Mouse (Mus musculus) midbrain, embryonic 16.5 days (tissue): ENCODE measurements around the gene Brat1. TPM values are rescaled to one million over a fixed set of nuclear protein-coding genes. Genes with fewer than 3 reads are reported as not detected.
A peak's percentile ranks its signal among the peaks of the same experiment; 100 is the strongest.

Source experiments
- ATAC-seq: fragments of 200-750 bp; cut with Nextera tagmentation; 2 replicates; pipeline ENCODE4 v1.8.0; 2017; ENCODE audit warnings: moderate TSS enrichment
- H3K27ac ChIP-seq: fragments of 300-500 bp; sonication (generic); 2 replicates; pipeline ENCODE4 v1.5.1; 2014; ENCODE audit warnings: mild to moderate bottlenecking, low read length, mixed read lengths
- H3K27me3 ChIP-seq: fragments of 300-500 bp; sonication (generic); 2 replicates; pipeline ENCODE4 v1.6.1; 2014; ENCODE audit warnings: low read depth, low read length, mixed read lengths; ENCODE audit not compliant: control insufficient read depth, insufficient read depth
- H3K36me3 ChIP-seq: fragments of 300-500 bp; sonication (generic); 2 replicates; pipeline ENCODE4 v1.6.1; 2014; ENCODE audit warnings: mild to moderate bottlenecking, low read length, moderate library complexity, mixed read lengths; ENCODE audit not compliant: control insufficient read depth, insufficient read depth
- H3K4me1 ChIP-seq: fragments of 300-500 bp; sonication (generic); 2 replicates; pipeline ENCODE4 v1.6.1; 2014; ENCODE audit warnings: mild to moderate bottlenecking, low read length, mixed read lengths; ENCODE audit not compliant: control insufficient read depth, insufficient read depth
- H3K4me2 ChIP-seq: fragments of 300-500 bp; sonication (generic); 2 replicates; pipeline ENCODE4 v1.6.1; 2014; ENCODE audit warnings: mild to moderate bottlenecking, low read length, mixed read lengths
- H3K4me3 ChIP-seq: fragments of 300-500 bp; sonication (generic); 2 replicates; pipeline ENCODE4 v1.5.1; 2014; ENCODE audit warnings: low read depth, mild to moderate bottlenecking, low read length, moderate library complexity, mixed read lengths
- H3K9ac ChIP-seq: fragments of 300-500 bp; sonication (generic); 2 replicates; pipeline ENCODE4 v1.6.1; 2014; ENCODE audit warnings: low read depth, low read length, mixed read lengths
- H3K9me3 ChIP-seq: fragments of 300-500 bp; sonication (generic); replicated peaks from 2 replicates; pipeline ENCODE4 v1.6.1; 2014; ENCODE audit warnings: mild to moderate bottlenecking, low read length, mixed read lengths; ENCODE audit not compliant: control insufficient read depth, poor library complexity, severe bottlenecking
- WGBS: fragments of 180-500 bp; shearing (Covaris S2); extraction: QIAGEN DNeasy Blood & Tissue Kit; methylation state at CpG from one replicate; pipeline ENCODE4 v1.1.7; 2014; 5-methylcytosine and 5-hydroxymethylcytosine counted together
- polyA plus RNA-seq: library from polyadenylated mRNA; unstranded; fragments of >200 nt; fragmentation: Nextera tagmentation; extraction: Ambion mirVana; gene quantifications from 2 replicates; pipeline ENCODE4 v1.2.1, GENCODE M21; 2015

The Brat1 gene
- polyA plus RNA-seq, 1 experiment from 2014 or later = 24.8 TPM

- Histone ChIP-seq H3K9me3 (no peaks in the 10 kb centered on the region), H3K9ac (peak overlapping the region; percentile 36; the same call in 1 of the 2 replicates), H3K27me3 (no peaks in the 10 kb centered on the region), H3K4me3 (peak overlapping the region; percentile 19; the same call in 1 of the 2 replicates), H3K4me1 (peaks cover 9% of the 10 kb centered on the region; the same call in 1 of the 2 replicates), H3K27ac (no peak overlapping the region), H3K4me2 (peak overlapping the region; percentile 47), H3K36me3 (no peaks in the 10 kb centered on the region)
- ATAC-seq = peak; percentile 72
- WGBS = 17% methylated on average over 12 of the region's 12 CpGs
These were observed 44.5 kb downstream of the Brat1 start for GRCm38 (mm10) chr5:140749062-140749875.

GRCm38 (mm10) chr5:140750925-140751324 lies 46.1 kb downstream of the Brat1 start:
- H3K27me3 ChIP-seq = no peaks in the 10 kb centered on the region
- H3K4me3 ChIP-seq = no peak overlapping the region
- H3K4me2 ChIP-seq = no peak overlapping the region
- peaks cover 9% of the 10 kb centered on the region; the same call in 1 of the 2 replicates for H3K4me1 ChIP-seq
- ATAC-seq = no peak
- H3K36me3 ChIP-seq = 0 out of 2 replicates have a peak, but pooled peaks cover 3% of the 10 kb centered on the region
- H3K9me3 ChIP-seq = no peaks in the 10 kb centered on the region
- WGBS = 0% methylated on average over 1 of the region's 2 CpGs
- H3K27ac ChIP-seq = no peak overlapping the region
- H3K9ac ChIP-seq = no peak overlapping the region

GRCm38 (mm10) chr5:140752041-140752440 lies 47.2 kb downstream of the Brat1 start:
- no peak for ATAC-seq
- H3K9ac ChIP-seq = no peak overlapping the region
- H3K36me3 ChIP-seq = 0 out of 2 replicates have a peak, but pooled peaks cover 3% of the 10 kb centered on the region
- H3K9me3 ChIP-seq = no peaks in the 10 kb centered on the region
- no peak overlapping the region for H3K27ac ChIP-seq
- H3K4me3 ChIP-seq = no peak overlapping the region
- H3K4me1 ChIP-seq = peaks cover 9% of the 10 kb centered on the region; the same call in 1 of the 2 replicates
- no peak overlapping the region for H3K4me2 ChIP-seq
- H3K27me3 ChIP-seq = no peaks in the 10 kb centered on the region
- 93% methylated on average over 15 of the region's 15 CpGs for WGBS

DNA sequence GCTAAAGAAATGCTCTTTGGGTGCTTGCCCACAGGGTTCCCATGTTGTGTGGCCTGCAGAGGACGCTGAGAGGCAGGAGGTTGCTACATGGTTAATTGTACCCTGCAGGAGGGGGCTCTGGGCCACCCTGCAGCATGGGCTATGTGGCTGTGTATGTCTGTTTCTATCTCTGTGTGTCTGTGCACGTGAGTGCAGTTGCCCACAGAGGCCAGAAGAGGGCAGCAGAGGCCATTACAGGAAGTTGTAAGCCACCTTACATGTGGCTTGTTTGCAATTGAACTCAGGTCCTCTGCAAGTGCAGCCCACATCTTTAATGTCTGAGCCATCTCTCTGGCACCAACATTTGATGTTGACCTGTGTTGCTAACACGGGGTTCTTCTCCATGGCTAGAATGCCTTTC lies 47.8 kb downstream of the Brat1 start:
- Histone ChIP-seq H3K36me3 (0 out of 2 replicates have a peak, but pooled peaks cover 3% of the 10 kb centered on the region), H3K9me3 (no peaks in the 10 kb centered on the region), H3K4me3 (no peak overlapping the region), H3K27ac (no peak overlapping the region), H3K4me2 (no peak overlapping the region), H3K4me1 (peaks cover 9% of the 10 kb centered on the region; the same call in 1 of the 2 replicates), H3K9ac (no peak overlapping the region), H3K27me3 (no peaks in the 10 kb centered on the region)
- 88% methylated on average over 3 of the region's 3 CpGs for WGBS
- ATAC-seq = no peak

DNA sequence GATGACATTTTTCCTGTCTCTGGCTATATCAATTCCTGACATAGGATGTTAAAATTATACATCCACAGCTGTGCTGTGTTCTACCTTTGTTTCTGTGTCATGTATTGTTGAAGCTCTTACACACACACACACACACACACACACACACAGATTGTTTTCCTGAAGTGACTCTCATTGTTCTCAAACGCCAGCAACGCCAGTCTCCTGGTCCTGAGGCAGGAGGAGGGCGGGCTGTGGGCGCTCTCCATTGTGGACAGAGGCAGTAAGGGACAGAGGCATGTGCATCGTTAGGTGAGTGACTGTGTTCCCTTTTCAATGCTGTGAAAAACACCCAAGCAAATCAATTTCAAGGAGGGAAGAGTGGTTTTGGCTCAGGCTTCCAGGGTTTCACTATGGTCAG lies 48.4 kb downstream of the Brat1 start:
- 58% methylated on average over 5 of the region's 5 CpGs for WGBS
- 0 out of 2 replicates have a peak, but pooled peaks cover 3% of the 10 kb centered on the region for H3K36me3 ChIP-seq
- ATAC-seq = no peak
- no peak overlapping the region for H3K9ac ChIP-seq
- no peaks in the 10 kb centered on the region for H3K27me3 ChIP-seq
- peaks cover 9% of the 10 kb centered on the region; the same call in 1 of the 2 replicates for H3K4me1 ChIP-seq
- H3K4me3 ChIP-seq = no peak overlapping the region
- H3K4me2 ChIP-seq = no peak overlapping the region
- no peaks in the 10 kb centered on the region for H3K9me3 ChIP-seq
- no peak overlapping the region for H3K27ac ChIP-seq

DNA sequence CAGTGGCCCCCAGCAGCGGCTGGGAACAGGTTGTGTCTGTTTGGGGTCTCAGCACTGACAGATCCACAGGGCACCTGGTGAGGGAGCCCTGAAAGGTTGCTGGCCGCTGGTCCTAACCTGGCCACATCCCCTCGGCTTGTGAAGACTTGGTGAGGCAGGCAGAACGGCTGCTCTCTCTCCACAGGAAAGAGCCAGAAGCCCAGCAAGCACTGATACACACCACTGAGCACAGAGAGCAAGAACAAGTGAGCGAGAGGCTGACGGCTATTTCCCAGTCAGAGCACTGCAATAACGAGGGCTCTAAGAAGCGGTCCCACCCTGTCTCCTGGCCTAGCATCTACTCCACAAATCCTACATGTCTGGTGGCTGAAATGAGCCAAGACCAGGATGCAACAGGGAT lies 54.1 kb downstream of the Brat1 start:
- no peak overlapping the region for H3K27ac ChIP-seq
- no peak overlapping the region for H3K4me2 ChIP-seq
- 72% methylated on average over 8 of the region's 8 CpGs for WGBS
- no peak overlapping the region for H3K9ac ChIP-seq
- no peaks in the 10 kb centered on the region for H3K27me3 ChIP-seq
- H3K36me3 ChIP-seq = peaks cover 20% of the 10 kb centered on the region
- H3K9me3 ChIP-seq = no peaks in the 10 kb centered on the region
- H3K4me3 ChIP-seq = no peak overlapping the region
- ATAC-seq = no peak
- H3K4me1 ChIP-seq = no peaks in the 10 kb centered on the region; the same call in 1 of the 2 replicates

DNA sequence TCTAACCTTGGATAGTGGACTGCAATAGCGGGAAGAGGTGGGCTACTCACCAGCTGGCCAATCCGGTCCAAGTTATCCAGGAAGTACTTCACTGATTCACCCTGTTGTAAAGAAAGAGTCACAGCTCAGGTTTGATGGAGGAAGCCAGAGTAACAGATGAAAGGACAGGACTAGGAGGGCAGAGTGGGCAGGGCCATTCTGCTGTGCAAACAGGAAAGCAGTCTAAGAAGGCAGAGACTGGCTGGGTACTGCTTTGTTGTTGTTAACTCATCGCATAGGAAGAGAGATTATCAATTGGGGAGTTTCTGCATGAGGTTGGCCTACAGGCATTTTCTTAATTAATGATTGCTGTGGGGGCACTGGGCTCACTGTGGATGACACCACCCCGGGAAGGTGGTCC lies 57.7 kb downstream of the Brat1 start:
- Histone ChIP-seq H3K36me3 (peaks cover 18% of the 10 kb centered on the region), H3K9ac (no peak overlapping the region), H3K27ac (no peak overlapping the region), H3K4me1 (no peaks in the 10 kb centered on the region; the same call in none of the 2 replicates), H3K4me3 (no peak overlapping the region), H3K4me2 (no peak overlapping the region), H3K9me3 (no peaks in the 10 kb centered on the region), H3K27me3 (no peaks in the 10 kb centered on the region)
- no peak for ATAC-seq
- WGBS = 91% methylated on average over 4 of the region's 4 CpGs

DNA sequence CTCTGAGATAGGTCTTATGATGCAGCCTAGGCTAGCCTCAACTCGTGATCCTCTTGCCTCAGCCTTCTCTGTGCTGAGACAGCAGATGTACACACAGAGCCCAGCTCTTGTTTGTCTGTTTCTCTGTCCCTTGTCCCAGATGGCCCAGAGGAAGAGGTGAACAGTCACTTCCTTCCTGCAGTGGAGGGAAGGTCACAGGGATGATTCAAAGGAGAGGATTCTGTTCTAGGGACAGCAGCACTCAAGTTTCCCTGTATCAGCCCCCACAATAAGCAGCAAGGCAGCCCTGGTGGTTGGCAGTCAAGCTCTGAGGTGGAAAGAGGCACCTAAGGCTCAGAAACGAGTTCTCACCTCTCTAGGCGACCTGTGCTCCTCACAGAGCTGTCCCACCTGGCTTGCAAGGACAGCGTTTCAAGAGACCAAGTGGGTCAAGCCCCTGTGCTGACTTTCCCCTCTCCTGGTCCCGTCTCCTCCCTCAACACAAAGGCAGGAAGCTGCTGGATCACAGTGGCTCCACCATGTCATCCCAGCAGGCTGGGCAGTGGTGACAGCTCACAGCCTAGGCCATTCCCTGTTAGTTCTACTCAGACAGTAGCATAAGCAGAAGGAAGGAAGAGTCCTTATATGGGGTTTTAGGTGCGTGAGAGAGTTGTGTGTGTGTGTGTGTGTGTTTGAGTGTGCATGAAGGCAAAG lies 60.3 kb downstream of the Brat1 start:
- 79% methylated on average over 6 of the region's 6 CpGs for WGBS
- H3K4me2 ChIP-seq = no peak overlapping the region
- no peak overlapping the region for H3K27ac ChIP-seq
- no peak overlapping the region for H3K4me3 ChIP-seq
- no peak for ATAC-seq
- no peaks in the 10 kb centered on the region for H3K27me3 ChIP-seq
- H3K36me3 ChIP-seq = peaks cover 7% of the 10 kb centered on the region; the same call in 1 of the 2 replicates
- H3K9me3 ChIP-seq = no peaks in the 10 kb centered on the region
- peaks cover 12% of the 10 kb centered on the region for H3K4me1 ChIP-seq
- no peak overlapping the region for H3K9ac ChIP-seq

GRCm38 (mm10) chr5:140766566-140766965 lies 61.8 kb downstream of the Brat1 start:
- Histone ChIP-seq H3K36me3 (no peaks in the 10 kb centered on the region), H3K9me3 (no peaks in the 10 kb centered on the region), H3K27me3 (no peaks in the 10 kb centered on the region), H3K4me3 (no peak overlapping the region), H3K4me2 (no peak overlapping the region), H3K27ac (no peak overlapping the region), H3K4me1 (peaks cover 16% of the 10 kb centered on the region), H3K9ac (no peak overlapping the region)
- ATAC-seq = no peak
- WGBS = 88% methylated on average over 4 of the region's 4 CpGs
